Comparison of ENCODE assay signal across 8 mouse cellular contexts in the genomic region with DNA sequence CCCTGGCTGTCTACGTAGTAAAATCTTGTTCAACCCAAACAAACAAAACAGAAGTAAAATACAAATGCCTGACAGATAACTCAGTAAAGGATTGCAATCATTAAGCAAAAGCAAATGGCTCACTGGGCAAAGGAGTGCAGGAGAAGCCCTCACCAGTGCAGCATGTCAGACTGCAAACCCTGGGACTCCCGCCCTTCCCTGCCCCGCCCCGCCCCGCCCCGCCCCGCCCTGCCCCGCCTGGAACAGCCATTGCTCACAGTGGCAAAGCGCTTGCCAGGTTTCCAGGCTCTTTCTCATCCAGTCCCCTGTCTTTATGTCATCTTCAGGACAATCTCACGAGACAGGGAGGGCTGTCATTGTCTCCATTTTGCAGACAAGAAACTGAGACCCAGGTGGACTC. TPM values are rescaled to one million over a fixed set of nuclear protein-coding genes. Genes with fewer than 3 reads are reported as not detected.
DNase-seq lines count a peak whose midpoint lies in the region; ATAC-seq and TF ChIP-seq lines count a peak whose summit lies in the region.

No protein-coding gene starts in this region.

- no peak for TF ChIP-seq RAD21 in MEL (IDR thresholded peaks at IDR 0.05; ENCODE audit: low read depth, low read length)

- H3K9me3 ChIP-seq in heart, embryonic 10.5 days, result no peaks in the 10 kb centered on the region
- no peaks in the 10 kb centered on the region for H3K9me3 ChIP-seq in MEL (replicated peaks; ENCODE audit: insufficient read depth, low read length)
- H3K9me3 ChIP-seq in forebrain, embryonic 16.5 days (ENCODE audit: control insufficient read depth, low read length), result no peaks in the 10 kb centered on the region
- H3K9me3 ChIP-seq in liver, postnatal 0 days (ENCODE audit: low read length), result no peaks in the 10 kb centered on the region

- ATAC-seq in forebrain, embryonic 16.5 days, result no peak
- no peak for ATAC-seq in liver, postnatal 0 days

- H3K27ac ChIP-seq in heart, embryonic 10.5 days, result no peak overlapping the region
- no peak overlapping the region for H3K27ac ChIP-seq in MEL (ENCODE audit: control insufficient read depth, low read depth, low read length)
- H3K27ac ChIP-seq in forebrain, embryonic 16.5 days (ENCODE audit: low read length), result no peak overlapping the region
- peak overlapping the region; percentile 78; the same call in 1 of the 2 replicates for H3K27ac ChIP-seq in liver, postnatal 0 days (ENCODE audit: low read depth)

- H3K79me2 ChIP-seq in MEL (ENCODE audit: control insufficient read depth, insufficient read depth, low read length, poor library complexity), result no peaks in the 10 kb centered on the region

- H3K4me3 ChIP-seq in heart, embryonic 10.5 days, result peak overlapping the region; percentile 22
- H3K4me3 ChIP-seq in MEL (ENCODE audit: control insufficient read depth in 1 of 2, insufficient read depth in 1 of 2, low read depth in 2 of 2, low read length in 2 of 2), result no peak overlapping the region
- 0 out of 2 replicates have a peak overlapping the region, but pooled peaks have one; percentile 11 for H3K4me3 ChIP-seq in forebrain, embryonic 16.5 days (replicated peaks; ENCODE audit: low read length)
- no peak overlapping the region for H3K4me3 ChIP-seq in liver, postnatal 0 days (ENCODE audit: low read depth, low read length)

- TF ChIP-seq CTCF in MEL (IDR thresholded peaks at IDR 0.05 in 2 of 3, conservative IDR thresholded peaks at IDR 0.05 in 1 of 3; ENCODE audit: control insufficient read depth in 1 of 3, insufficient read depth in 1 of 3, low read depth in 2 of 3, low read length in 3 of 3, poor library complexity in 1 of 3, severe bottlenecking in 1 of 3), result no peak
- TF ChIP-seq CTCF in liver, postnatal 0 days (IDR thresholded peaks at IDR 0.05; ENCODE audit: low read depth), result no peak

- no peak for TF ChIP-seq EP300 in MEL (IDR thresholded peaks at IDR 0.05; ENCODE audit: low read depth in 1 of 2, low read length in 2 of 2)
- no peak for TF ChIP-seq EP300 in liver, postnatal 0 days (IDR thresholded peaks at IDR 0.05; ENCODE audit: low read depth)

- H3K4me2 ChIP-seq in forebrain, embryonic 16.5 days (ENCODE audit: low read length), result peak overlapping the region; percentile 34
- H3K4me2 ChIP-seq in liver, postnatal 0 days (ENCODE audit: low read depth, low read length), result peak overlapping the region; percentile 38; the same call in 1 of the 2 replicates

- H3K36me3 ChIP-seq in heart, embryonic 10.5 days, result no peaks in the 10 kb centered on the region
- no peaks in the 10 kb centered on the region for H3K36me3 ChIP-seq in MEL (ENCODE audit: control insufficient read depth in 1 of 2, insufficient read depth in 2 of 2, low read length in 2 of 2)
- H3K36me3 ChIP-seq in forebrain, embryonic 16.5 days (ENCODE audit: control insufficient read depth, insufficient read depth), result no peaks in the 10 kb centered on the region
- no peaks in the 10 kb centered on the region for H3K36me3 ChIP-seq in liver, postnatal 0 days (replicated peaks; ENCODE audit: insufficient read depth, low read length)

- WGBS in heart, embryonic 10.5 days, result 6% methylated on average over 10 of the region's 10 CpGs
- 6% methylated on average over 6 of the region's 10 CpGs for WGBS in forebrain, embryonic 16.5 days
- 13% methylated on average over 6 of the region's 10 CpGs for WGBS in liver, postnatal 0 days (ENCODE audit: insufficient replicate concordance)

- H3K4me1 ChIP-seq in heart, embryonic 10.5 days, result peaks cover 25% of the 10 kb centered on the region
- peaks cover 0 to 4% of the 10 kb centered on the region in 2 experiments; a peak in 1 of 4 replicates for H3K4me1 ChIP-seq in MEL (ENCODE audit: control insufficient read depth in 1 of 2, insufficient read depth in 2 of 2, low read length in 2 of 2)
- H3K4me1 ChIP-seq in forebrain, embryonic 16.5 days (replicated peaks; ENCODE audit: control insufficient read depth, insufficient read depth, low read length), result peaks cover 20% of the 10 kb centered on the region
- peaks cover 15% of the 10 kb centered on the region for H3K4me1 ChIP-seq in liver, postnatal 0 days (ENCODE audit: insufficient read depth)

- TF ChIP-seq POLR2A in MEL (IDR thresholded peaks at IDR 0.05; ENCODE audit: control insufficient read depth in 1 of 2, insufficient read depth in 1 of 2, low read depth in 1 of 2, low read length in 2 of 2, poor library complexity in 1 of 2), result no peak

- H3K27me3 ChIP-seq in heart, embryonic 10.5 days (ENCODE audit: insufficient read depth, poor library complexity, severe bottlenecking), result no peaks in the 10 kb centered on the region
- peaks cover 3 to 6% of the 10 kb centered on the region in 2 experiments; a peak in 3 of 4 replicates for H3K27me3 ChIP-seq in MEL (ENCODE audit: control insufficient read depth in 1 of 2, insufficient read depth in 2 of 2, low read length in 2 of 2)
- no peaks in the 10 kb centered on the region for H3K27me3 ChIP-seq in forebrain, embryonic 16.5 days (replicated peaks; ENCODE audit: control insufficient read depth, insufficient read depth, low read length)
- 0 out of 2 replicates have a peak, but pooled peaks cover 4% of the 10 kb centered on the region for H3K27me3 ChIP-seq in liver, postnatal 0 days (ENCODE audit: insufficient read depth, low read length)

- no peak overlapping the region for H3K9ac ChIP-seq in MEL (ENCODE audit: control insufficient read depth, low read depth, low read length, poor library complexity, severe bottlenecking)
- H3K9ac ChIP-seq in forebrain, embryonic 16.5 days (replicated peaks; ENCODE audit: low read depth, low read length), result no peak overlapping the region
- H3K9ac ChIP-seq in liver, postnatal 0 days (replicated peaks), result no peak overlapping the region

- intact Hi-C loops in left cerebral cortex, postnatal 10 days (cut with DNase I), result loop anchor here (5.0 kb wide), 1 partner anchor 38 kb away; no protein-coding TSS in a partner anchor

- DNase-seq in heart, embryonic 10.5 days (ENCODE audit: low spot score), result no peak
- no peak for DNase-seq in heart, adult 8-10 months (ENCODE audit: low spot score)
- DNase-seq in MEL (ENCODE audit: low read depth, low spot score), result peak; percentile 19
- peak; percentile 49 for DNase-seq in liver, postnatal 0 days
- DNase-seq in spleen, postnatal 10 days (ENCODE audit: low spot score in 2 of 2), result no peak
- no peak for DNase-seq in gastrocnemius, adult 8-10 months (ENCODE audit: low spot score in 2 of 2)
- no peak for DNase-seq in left cerebral cortex, postnatal 10 days (ENCODE audit: extremely low spot score in 1 of 2, low spot score in 2 of 2)

TF ChIP-seq in MEL, 35 proteins besides CTCF, POLR2A, EP300 and RAD21:
- TF ChIP-seq CHD2 (IDR thresholded peaks at IDR 0.05; ENCODE audit: low read length), result no peak
- TF ChIP-seq CHD1 (IDR thresholded peaks at IDR 0.05; ENCODE audit: low read depth, low read length), result no peak
- TF ChIP-seq GABPA (IDR thresholded peaks at IDR 0.05; ENCODE audit: low read depth, low read length), result no peak
- TF ChIP-seq SMC3 (IDR thresholded peaks at IDR 0.05; ENCODE audit: low read depth, low read length), result no peak
- TF ChIP-seq POLR2AphosphoS2 (IDR thresholded peaks at IDR 0.05; ENCODE audit: low read length), result no peak
- TF ChIP-seq HCFC1 (IDR thresholded peaks at IDR 0.05; ENCODE audit: low read depth, low read length), result no peak
- TF ChIP-seq GATA1 (IDR thresholded peaks at IDR 0.05; ENCODE audit: low read depth, low read length), result no peak

RNA-seq across cellular contexts. Expression of gene Rnf38, which starts 16.1 kb away (rescaled TPM):
- polyA plus RNA-seq in heart, embryonic 10.5 days (2016; fragmentation: Nextera tagmentation; extraction: Ambion mirVana), result 23.4 and 24.7 TPM in 2 replicates
- total RNA-seq in heart, adult 8-10 months (2022), result 10 to 100 TPM; 23.2 to 31.2 (median 26.0) TPM
- 6.8 and 7.9 TPM in 2 replicates for total RNA-seq in MEL (2012; rRNA removed)
- 10 to 100 TPM in 1 of 2 experiments, not detected in 1; 22.8 TPM for polyA plus RNA-seq in MEL (2012; ENCODE audit: insufficient read depth in 1 of 2, insufficient read length in 2 of 2, low read depth in 1 of 2, low replicate concordance in 2 of 2, missing spikeins in 1 of 2)
- polyA plus RNA-seq in forebrain, embryonic 16.5 days (2015; fragmentation: Nextera tagmentation; extraction: Ambion mirVana), result 39.8 and 41.7 TPM in 2 replicates
- polyA plus RNA-seq in liver, postnatal 0 days (2015; fragmentation: Nextera tagmentation; extraction: Ambion mirVana), result 5.6 and 5.9 TPM in 2 replicates
- total RNA-seq in gastrocnemius, adult 8-10 months (2022), result 10 to 100 TPM; 10.5 to 12.9 (median 11.5) TPM
- 10 to 100 TPM; 64.9 to 80.8 TPM for total RNA-seq in left cerebral cortex, postnatal 10 days (2021)

RNA-seq across cellular contexts. Expression of gene Melk, which starts 51.0 kb away (rescaled TPM):
- 40.9 and 43.2 TPM in 2 replicates for polyA plus RNA-seq in heart, embryonic 10.5 days (2016; fragmentation: Nextera tagmentation; extraction: Ambion mirVana)
- total RNA-seq in heart, adult 8-10 months (2022), result under 1 TPM in 3 of 4 experiments, not detected in 1; 0.22 to 0.32 (median 0.25) TPM
- total RNA-seq in MEL (2012; rRNA removed), result 14.7 and 15.1 TPM in 2 replicates
- 10 to 100 TPM in 1 of 2 experiments, not detected in 1; 18.2 TPM for polyA plus RNA-seq in MEL (2012; ENCODE audit: insufficient read depth in 1 of 2, insufficient read length in 2 of 2, low read depth in 1 of 2, low replicate concordance in 2 of 2, missing spikeins in 1 of 2)
- 17.3 and 21.6 TPM in 2 replicates for polyA plus RNA-seq in forebrain, embryonic 16.5 days (2015; fragmentation: Nextera tagmentation; extraction: Ambion mirVana)
- polyA plus RNA-seq in liver, postnatal 0 days (2015; fragmentation: Nextera tagmentation; extraction: Ambion mirVana), result 6.4 and 7.3 TPM in 2 replicates
- not detected for total RNA-seq in gastrocnemius, adult 8-10 months (2022)
- total RNA-seq in left cerebral cortex, postnatal 10 days (2021), result 1 to 10 TPM; 1.4 to 1.8 TPM

Comparison
In these comparisons a context has a peak if more than half of its experiments do, and no peak if none do; other contexts are left out.
1. DNase-seq: peak in MEL (single experiment) and liver, postnatal 0 days (single experiment); none in heart, embryonic 10.5 days (single experiment), heart, adult 8-10 months (single experiment), spleen, postnatal 10 days (0 of 2), gastrocnemius, adult 8-10 months (0 of 2) and left cerebral cortex, postnatal 10 days (0 of 2).
2. H3K4me3 ChIP-seq: peak in heart, embryonic 10.5 days (single experiment) and forebrain, embryonic 16.5 days (single experiment); none in MEL (0 of 2) and liver, postnatal 0 days (single experiment).